Mouse (Mus musculus): ENCODE results near the gene Pif1.

Gene Pif1

GRCm38 (mm10) chr9:65558806-65559205 is 28.2 kb upstream of the Pif1 start:
- in situ Hi-C loops (cut with MboI): no loop called here

GRCm38 (mm10) chr9:65561016-65561415 is 25.9 kb upstream of the Pif1 start:
- in situ Hi-C loops (cut with MboI): no loop called here

GRCm38 (mm10) chr9:65562081-65562506 is 24.9 kb upstream of the Pif1 start:
- in situ Hi-C loops (cut with MboI): no loop called here

GRCm38 (mm10) chr9:65563073-65563472 is 23.9 kb upstream of the Pif1 start:
- in situ Hi-C loops (cut with MboI): no loop called here

GRCm38 (mm10) chr9:65564698-65565097 is 22.3 kb upstream of the Pif1 start:
- in situ Hi-C loops (cut with MboI): no loop called here

DNA sequence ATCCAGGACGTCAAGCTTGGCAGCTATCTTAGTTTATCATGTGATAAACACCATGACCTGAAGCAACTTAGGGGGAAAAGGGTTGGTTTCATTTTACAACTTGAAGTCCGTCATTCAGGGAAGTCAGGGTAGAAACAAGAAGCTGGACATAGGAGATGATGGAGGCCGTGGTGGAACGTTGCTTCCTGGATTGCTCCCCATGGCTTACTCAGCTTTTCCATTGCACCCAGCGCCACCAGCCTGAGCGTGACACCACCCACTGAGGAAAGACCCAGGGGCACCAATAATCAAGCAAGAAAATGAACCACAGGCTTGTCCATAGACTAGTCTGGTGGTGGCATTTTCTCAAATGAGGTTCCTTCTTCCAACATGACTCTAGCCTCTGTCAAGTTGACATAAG is 18.2 kb upstream of the Pif1 start:
- in situ Hi-C loops (cut with MboI): no loop called here

DNA sequence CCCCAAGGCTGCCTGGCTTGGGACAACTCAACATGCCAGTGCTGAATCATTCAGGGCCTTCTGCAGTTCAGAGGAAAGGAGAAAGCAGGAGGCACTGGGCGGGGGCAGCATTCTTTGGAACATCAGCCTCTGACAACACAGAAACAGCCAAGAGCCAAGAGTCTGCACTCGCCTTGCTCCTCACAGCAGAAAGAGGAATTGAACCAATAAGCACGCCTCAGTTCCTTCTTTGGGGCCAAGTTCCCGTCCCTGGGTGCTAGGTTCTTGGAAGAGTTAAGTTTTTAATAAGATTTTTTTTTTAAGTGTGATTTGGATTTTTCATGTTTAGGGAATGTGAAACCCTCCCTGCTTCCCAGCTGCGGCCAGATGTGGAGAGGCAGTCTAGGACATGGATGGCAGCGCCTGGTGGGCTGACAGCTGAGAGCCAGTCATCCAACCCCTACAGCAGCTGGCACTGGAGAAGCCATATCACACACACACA is 17.4 kb upstream of the Pif1 start:
- in situ Hi-C loops (cut with MboI): no loop called here

- in situ Hi-C loops (cut with MboI): no loop called here
Observed at GRCm38 (mm10) chr9:65572837-65573236, 14.1 kb upstream of the Pif1 start.

- in situ Hi-C loops (cut with MboI): loop anchor here (5.0 kb wide), 1 partner anchor 32 kb away; no protein-coding TSS in a partner anchor
Observed at GRCm38 (mm10) chr9:65574513-65575392, 12.2 kb upstream of the Pif1 start.

DNA sequence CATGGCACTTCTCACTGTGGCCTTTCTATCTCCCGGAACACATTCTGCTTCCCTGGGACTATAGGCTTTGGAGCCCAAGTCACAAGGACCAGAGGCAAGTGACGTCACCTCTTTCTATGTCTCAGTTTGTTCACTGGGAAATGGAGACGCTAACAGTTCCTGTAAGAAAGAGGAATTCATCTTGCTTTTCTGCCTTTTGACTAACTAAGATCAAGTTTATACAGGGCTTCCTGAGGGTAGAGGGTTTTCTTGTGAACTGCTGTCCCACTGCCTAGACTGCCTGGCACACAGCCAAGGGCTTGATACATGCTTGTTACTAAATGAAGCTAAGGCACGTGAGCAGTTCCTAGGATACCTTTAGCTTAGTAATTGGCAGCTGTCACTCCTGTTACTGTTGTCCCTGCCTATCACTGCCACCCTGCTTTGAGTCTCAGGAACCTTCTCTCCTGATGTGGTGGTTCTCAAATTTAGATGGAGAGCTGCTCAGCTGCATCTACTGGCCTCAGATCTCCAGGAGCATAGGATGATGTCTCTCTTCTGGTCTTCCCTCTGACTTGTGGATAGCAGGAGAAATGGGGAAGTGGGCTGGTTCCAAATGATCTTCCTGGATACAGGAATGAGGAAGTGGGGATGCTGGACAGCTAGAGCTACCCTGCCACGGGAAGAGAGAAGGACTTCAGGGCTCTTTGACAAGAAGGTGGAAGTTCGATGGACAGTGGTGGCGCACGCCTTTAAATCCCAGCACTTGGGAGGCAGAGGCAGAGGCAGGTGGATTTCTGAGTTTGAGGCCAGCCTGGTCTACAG is 11.4 kb upstream of the Pif1 start:
- in situ Hi-C loops (cut with MboI): loop anchor here (5.0 kb wide), 1 partner anchor 33 kb away; no protein-coding TSS in a partner anchor

- in situ Hi-C loops (cut with MboI): loop anchor here (5.0 kb wide), 1 partner anchor 35 kb away; no protein-coding TSS in a partner anchor
Observed at GRCm38 (mm10) chr9:65576861-65577510, 10.0 kb upstream of the Pif1 start.

DNA sequence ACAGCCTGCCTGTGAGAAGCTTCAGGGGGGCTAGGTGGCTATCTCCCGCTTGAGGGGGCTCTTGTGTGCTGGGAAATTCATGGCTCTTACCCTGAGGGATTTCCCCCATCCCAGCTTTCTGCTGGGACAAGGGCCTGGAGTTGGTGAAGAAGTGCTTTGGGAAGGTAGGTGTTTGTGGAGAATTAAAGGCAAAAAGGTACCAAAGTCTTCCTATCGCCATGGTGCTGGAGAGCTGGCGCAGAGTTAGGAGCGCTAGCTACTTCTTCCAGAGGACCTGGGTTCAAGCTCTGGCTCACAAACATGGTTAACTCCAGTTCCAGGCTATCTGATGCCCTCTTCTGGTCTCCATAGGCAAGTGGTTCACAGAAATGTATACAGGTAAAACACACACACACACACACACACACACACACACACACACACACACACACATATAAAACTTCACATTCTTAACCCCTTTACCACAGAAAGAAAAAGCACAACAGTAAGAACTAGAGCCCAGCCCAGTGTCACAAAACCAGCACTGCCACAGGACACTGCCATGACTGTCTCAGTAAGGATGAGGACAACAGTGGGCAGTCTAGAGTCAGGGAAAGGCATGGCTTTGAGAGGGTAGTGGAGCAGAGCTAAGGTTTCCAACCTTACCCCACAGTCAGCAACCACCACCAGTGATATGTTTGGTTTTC is 9.3 kb upstream of the Pif1 start:
- in situ Hi-C loops (cut with MboI): loop anchor here (5.0 kb wide), 1 partner anchor 35 kb away; no protein-coding TSS in a partner anchor

GRCm38 (mm10) chr9:65578801-65579249 is 8.1 kb upstream of the Pif1 start:
- in situ Hi-C loops (cut with MboI): loop anchor here (5.0 kb wide), 1 partner anchor 37 kb away; no protein-coding TSS in a partner anchor

DNA sequence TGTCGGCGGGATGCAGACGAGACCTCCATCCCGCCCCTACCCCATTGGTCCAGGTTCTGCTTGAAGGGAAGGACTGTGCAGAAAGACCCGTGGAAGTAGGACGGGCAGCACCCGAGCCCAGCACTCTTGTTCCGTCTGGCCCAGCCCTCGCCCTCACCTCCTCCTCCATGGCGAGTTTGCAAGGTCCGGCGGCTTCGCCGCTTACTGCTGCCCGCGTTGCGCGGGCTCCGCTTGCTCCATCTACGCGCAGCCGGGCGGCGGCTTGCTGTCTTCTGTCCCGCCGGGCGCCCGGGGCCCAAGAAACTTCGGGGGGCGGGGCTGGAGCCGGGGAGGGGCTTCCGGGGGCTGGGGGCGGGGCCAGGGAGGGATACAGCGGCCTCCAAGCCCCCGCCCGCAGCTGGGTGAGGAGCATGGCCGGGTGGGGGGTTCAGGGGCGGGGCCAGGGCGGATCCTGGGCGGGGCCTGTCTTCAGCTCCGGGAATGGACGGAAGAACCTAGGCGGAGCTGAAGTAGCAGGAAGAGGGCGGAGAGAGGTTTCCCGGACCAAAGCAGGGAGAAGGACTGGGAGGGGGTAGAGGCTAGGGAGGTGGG is 7.1 kb upstream of the Pif1 start, which contains the start of gene Plekho2:
Plekho2 (minus strand) TSS at position 260 of the 591 bp plus-strand sequence.
- in situ Hi-C loops (cut with MboI): loop anchor here (5.0 kb wide), 2 partner anchors 38 to 58 kb away; partner anchors contain the start of gene Ankdd1a

DNA sequence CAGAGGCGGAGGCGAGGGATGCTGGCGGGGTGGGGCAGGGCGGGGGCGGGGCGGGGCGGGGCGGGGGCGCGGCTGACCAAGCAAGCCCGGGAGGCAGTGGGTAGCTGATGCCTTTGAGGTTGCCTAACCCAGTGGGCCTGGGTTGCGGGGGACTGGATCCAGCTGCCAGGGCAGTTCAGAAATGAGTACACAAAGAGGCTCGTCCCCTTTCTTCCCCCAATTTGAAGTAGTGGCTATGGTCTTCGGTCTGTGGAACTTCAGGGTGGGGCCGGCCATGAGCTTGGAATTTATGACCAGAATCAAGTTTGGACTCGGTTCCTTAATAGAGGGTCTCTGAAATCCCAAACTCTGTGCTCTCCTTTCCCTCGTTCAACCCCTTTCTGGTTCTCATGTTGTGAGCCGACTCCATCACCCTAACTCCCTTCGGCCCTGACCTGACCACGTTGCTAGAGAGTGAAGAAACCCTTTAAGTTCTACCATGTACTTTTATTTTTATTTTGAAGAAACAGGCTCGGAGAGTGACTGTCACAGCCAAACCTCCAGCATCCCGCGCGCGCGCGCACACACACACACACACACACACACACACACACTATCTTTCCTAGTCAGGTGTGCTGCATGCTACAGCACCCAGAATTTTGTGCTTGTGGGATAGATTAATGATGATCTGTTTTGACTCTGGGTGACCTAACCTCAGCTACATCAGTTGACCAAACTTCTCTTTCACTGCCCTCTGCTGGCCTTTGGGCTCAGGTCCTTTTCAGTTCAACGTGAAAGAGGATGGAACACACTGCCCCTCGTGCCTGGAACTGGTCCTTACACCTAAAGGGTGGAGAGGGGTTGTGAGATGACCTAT is 6.3 kb upstream of the Pif1 start:
- in situ Hi-C loops (cut with MboI): loop anchor here (5.0 kb wide), 1 partner anchor 58 kb away; the partner anchor contains the start of gene Ankdd1a

GRCm38 (mm10) chr9:65583045-65583444 is 3.9 kb upstream of the Pif1 start:
- in situ Hi-C loops (cut with MboI): loop anchor here (5.0 kb wide), 1 partner anchor 61 kb away; the partner anchor contains the start of gene Ankdd1a

- in situ Hi-C loops (cut with MboI): no loop called here
Observed at GRCm38 (mm10) chr9:65587270-65587572, 261 bp downstream of the Pif1 start.

- in situ Hi-C loops (cut with MboI): no loop called here
Observed at GRCm38 (mm10) chr9:65587573-65588358, 806 bp downstream of the Pif1 start.

GRCm38 (mm10) chr9:65589091-65589490 is 2.1 kb downstream of the Pif1 start:
- in situ Hi-C loops (cut with MboI): no loop called here

Measured in mature B cell (primary cell).